In genomic region chr9:22543467-22543866, GRCm38 (mm10) we compare ENCODE assay signal across 26 mouse cellular contexts.
DNase-seq lines count a peak whose midpoint lies in the region; ATAC-seq and TF ChIP-seq lines count a peak whose summit lies in the region.
"Had no signal": no experiment of that assay in that cellular context is flagged by ENCODE, and none has a peak within 500 bp of the region (broad histone marks: within the 10 kb centered on the region; RNA-seq: fewer than 3 reads in every experiment).

No protein-coding gene starts in this region.

- no peaks in the 10 kb centered on the region for H3K9me3 ChIP-seq in forebrain, embryonic 11.5 days (ENCODE audit: control insufficient read depth, low read length)
- H3K9me3 ChIP-seq in forebrain, embryonic 12.5 days, result no peaks in the 10 kb centered on the region
- no peaks in the 10 kb centered on the region for H3K9me3 ChIP-seq in forebrain, embryonic 14.5 days (replicated peaks; ENCODE audit: control insufficient read depth, low read length)
- no peaks in the 10 kb centered on the region for H3K9me3 ChIP-seq in forebrain, embryonic 10.5 days
- no peaks in the 10 kb centered on the region for H3K9me3 ChIP-seq in lung, embryonic 14.5 days (ENCODE audit: low read depth, low read length)
- H3K9me3 ChIP-seq: embryonic facial prominence, embryonic 13.5 days; embryonic facial prominence, embryonic 15.5 days; forebrain, embryonic 15.5 days; G1E had no signal

- no peak for TF ChIP-seq CTCF in lung, embryonic 14.5 days (IDR thresholded peaks at IDR 0.05; ENCODE audit: low read depth)

- 59% methylated on average over 5 of the region's 5 CpGs for WGBS in forebrain, embryonic 11.5 days
- 55% methylated on average over 5 of the region's 5 CpGs for WGBS in forebrain, embryonic 12.5 days
- WGBS in forebrain, embryonic 14.5 days, result 16% methylated on average over 5 of the region's 5 CpGs
- 85% methylated on average over 5 of the region's 5 CpGs for WGBS in forebrain, embryonic 10.5 days
- 77% methylated on average over 5 of the region's 5 CpGs for WGBS in lung, embryonic 14.5 days

- ATAC-seq in forebrain, embryonic 11.5 days (replicated peaks; ENCODE audit: low FRiP score), result 0 out of 2 replicates have a peak, but pooled peaks have one; percentile 44
- no peak for ATAC-seq in forebrain, embryonic 12.5 days (ENCODE audit: low FRiP score)
- ATAC-seq in forebrain, embryonic 14.5 days, result peak; percentile 71; the same call in 1 of the 2 replicates
- no peak for ATAC-seq in lung, embryonic 14.5 days (ENCODE audit: insufficient read depth)
- ATAC-seq: activated CD4-positive, CD25-positive, alpha-beta regulatory T cell, adult 4 months; CD4-positive, CD25-positive, alpha-beta regulatory T cell, adult 4 months; forebrain, embryonic 15.5 days; Patski had no signal

- H3K27ac ChIP-seq in forebrain, embryonic 11.5 days (ENCODE audit: low read depth, low read length), result no peak overlapping the region
- no peak overlapping the region for H3K27ac ChIP-seq in forebrain, embryonic 12.5 days
- H3K27ac ChIP-seq in forebrain, embryonic 14.5 days (ENCODE audit: low read depth, low read length), result no peak overlapping the region
- H3K27ac ChIP-seq in forebrain, embryonic 10.5 days, result no peak overlapping the region
- no peak overlapping the region for H3K27ac ChIP-seq in lung, embryonic 14.5 days (ENCODE audit: low read depth)
- H3K27ac ChIP-seq: embryonic facial prominence, embryonic 13.5 days; embryonic facial prominence, embryonic 15.5 days; forebrain, embryonic 15.5 days had no signal

- no peaks in the 10 kb centered on the region for H3K27me3 ChIP-seq in forebrain, embryonic 11.5 days (ENCODE audit: control insufficient read depth, insufficient read depth, low read length)
- no peaks in the 10 kb centered on the region for H3K27me3 ChIP-seq in forebrain, embryonic 12.5 days
- no peaks in the 10 kb centered on the region for H3K27me3 ChIP-seq in forebrain, embryonic 14.5 days (replicated peaks; ENCODE audit: control insufficient read depth, insufficient read depth, low read length)
- no peaks in the 10 kb centered on the region for H3K27me3 ChIP-seq in forebrain, embryonic 10.5 days (ENCODE audit: poor library complexity, severe bottlenecking)
- no peaks in the 10 kb centered on the region for H3K27me3 ChIP-seq in lung, embryonic 14.5 days (ENCODE audit: insufficient read depth, low read length)
- H3K27me3 ChIP-seq: CH12.LX; embryonic facial prominence, embryonic 13.5 days; embryonic facial prominence, embryonic 15.5 days; forebrain, embryonic 15.5 days; Patski had no signal

- no peaks in the 10 kb centered on the region for H3K36me3 ChIP-seq in forebrain, embryonic 11.5 days (ENCODE audit: control insufficient read depth, insufficient read depth, low read length)
- H3K36me3 ChIP-seq in forebrain, embryonic 12.5 days (replicated peaks), result no peaks in the 10 kb centered on the region
- no peaks in the 10 kb centered on the region for H3K36me3 ChIP-seq in forebrain, embryonic 14.5 days (ENCODE audit: control insufficient read depth, insufficient read depth, low read length)
- no peaks in the 10 kb centered on the region for H3K36me3 ChIP-seq in forebrain, embryonic 10.5 days (replicated peaks)
- no peaks in the 10 kb centered on the region for H3K36me3 ChIP-seq in lung, embryonic 14.5 days (ENCODE audit: insufficient read depth)
- H3K36me3 ChIP-seq: embryonic facial prominence, embryonic 13.5 days; embryonic facial prominence, embryonic 15.5 days; forebrain, embryonic 15.5 days; G1E had no signal

- H3K4me3 ChIP-seq in forebrain, embryonic 11.5 days (ENCODE audit: low read depth, low read length), result no peak overlapping the region
- no peak overlapping the region for H3K4me3 ChIP-seq in forebrain, embryonic 12.5 days (replicated peaks)
- H3K4me3 ChIP-seq in forebrain, embryonic 14.5 days (ENCODE audit: low read depth, low read length), result no peak overlapping the region
- H3K4me3 ChIP-seq in forebrain, embryonic 10.5 days, result no peak overlapping the region
- no peak overlapping the region for H3K4me3 ChIP-seq in lung, embryonic 14.5 days (ENCODE audit: low read depth, low read length)
- H3K4me3 ChIP-seq: embryonic facial prominence, embryonic 13.5 days; embryonic facial prominence, embryonic 15.5 days; erythroblast, embryonic 14.5 days; forebrain, embryonic 15.5 days had no signal

- peaks cover 2% of the 10 kb centered on the region; the same call in 1 of the 2 replicates for H3K4me1 ChIP-seq in forebrain, embryonic 11.5 days (replicated peaks; ENCODE audit: control insufficient read depth, insufficient read depth, low read length)
- peaks cover 19% of the 10 kb centered on the region for H3K4me1 ChIP-seq in forebrain, embryonic 12.5 days
- peaks cover 5% of the 10 kb centered on the region; the same call in 1 of the 2 replicates for H3K4me1 ChIP-seq in forebrain, embryonic 14.5 days (ENCODE audit: control insufficient read depth, insufficient read depth, low read length)
- peaks cover 38% of the 10 kb centered on the region for H3K4me1 ChIP-seq in forebrain, embryonic 10.5 days
- peaks cover 3% of the 10 kb centered on the region; the same call in 1 of the 2 replicates for H3K4me1 ChIP-seq in lung, embryonic 14.5 days (ENCODE audit: insufficient read depth)
- H3K4me1 ChIP-seq: embryonic facial prominence, embryonic 15.5 days had no signal

- H3K9ac ChIP-seq in forebrain, embryonic 11.5 days (ENCODE audit: low read length), result no peak overlapping the region
- H3K9ac ChIP-seq in forebrain, embryonic 12.5 days, result no peak overlapping the region
- H3K9ac ChIP-seq in forebrain, embryonic 14.5 days (ENCODE audit: low read length), result no peak overlapping the region
- no peak overlapping the region for H3K9ac ChIP-seq in lung, embryonic 14.5 days
- H3K9ac ChIP-seq: embryonic facial prominence, embryonic 13.5 days; embryonic facial prominence, embryonic 15.5 days; forebrain, embryonic 15.5 days had no signal

- H3K4me2 ChIP-seq in forebrain, embryonic 11.5 days (ENCODE audit: low read depth, low read length, severe bottlenecking), result no peak overlapping the region
- no peak overlapping the region for H3K4me2 ChIP-seq in forebrain, embryonic 12.5 days
- no peak overlapping the region for H3K4me2 ChIP-seq in forebrain, embryonic 14.5 days (ENCODE audit: low read length)
- H3K4me2 ChIP-seq in lung, embryonic 14.5 days, result no peak overlapping the region
- H3K4me2 ChIP-seq: embryonic facial prominence, embryonic 13.5 days; embryonic facial prominence, embryonic 15.5 days; forebrain, embryonic 15.5 days had no signal

- DNase-seq in forebrain, embryonic 11.5 days (ENCODE audit: low spot score), result no peak
- peak; percentile 55 for DNase-seq in forebrain, embryonic 14.5 days (ENCODE audit: low spot score)
- no peak for DNase-seq in forebrain, embryonic 10.5 days (ENCODE audit: extremely low spot score, low spot score)
- peak; percentile 57 for DNase-seq in lung, embryonic 14.5 days
- DNase-seq in lung, adult 18-20 months, result no peak
- DNase-seq: adrenal gland, adult 8-10 months; adrenal gland, postnatal 14 days; adrenal gland, postnatal 36 days; B cell, adult 2 months; cerebellum, adult 11 months; cerebellum, adult 18-20 months; cerebellum, adult 8-10 months; cerebellum, adult 9-11 months; cerebellum, postnatal 14 days; cerebellum, postnatal 36 days; embryo, embryonic 11 days had no signal

Comparison
In these comparisons a context has a peak if more than half of its experiments do, and no peak if none do; other contexts are left out.
1. ATAC-seq: peak in forebrain, embryonic 11.5 days (single experiment) and forebrain, embryonic 14.5 days (single experiment); none in forebrain, embryonic 12.5 days (single experiment) and lung, embryonic 14.5 days (single experiment).
2. DNase-seq: peak in forebrain, embryonic 14.5 days (single experiment) and lung, embryonic 14.5 days (single experiment); none in forebrain, embryonic 11.5 days (single experiment), forebrain, embryonic 10.5 days (single experiment) and lung, adult 18-20 months (0 of 2).